Mouse (Mus musculus) megakaryocyte, embryonic 14.5 days (primary cell): ENCODE measurements around the gene A630001G21Rik. TPM values are rescaled to one million over a fixed set of nuclear protein-coding genes. Genes with fewer than 3 reads are reported as not detected.

Experiments
- H3K27me3 ChIP-seq: replicated peaks from 2 replicates; pipeline ENCODE3; 2012; ENCODE audit warnings: inconsistent platforms
- H3K36me3 ChIP-seq: replicated peaks from 2 replicates; pipeline ENCODE3; 2012; ENCODE audit warnings: low read length, inconsistent platforms, mixed read lengths
- H3K4me1 ChIP-seq: 2 replicates; pipeline ENCODE4 v1.6.1; 2012; ENCODE audit warnings: inconsistent platforms
- H3K4me3 ChIP-seq: replicated peaks from 2 replicates; pipeline ENCODE3; 2012; ENCODE audit warnings: moderate library complexity, mild to moderate bottlenecking, inconsistent platforms
- H3K9me3 ChIP-seq: 2 replicates; pipeline ENCODE4 v1.6.1; 2012; ENCODE audit warnings: inconsistent platforms
- FLI1 ChIP-seq: IDR thresholded peaks from 2 replicates; pipeline ENCODE4 v1.6.1; 2012; ENCODE audit warnings: low read length, inconsistent platforms, mixed read lengths
- GATA1 ChIP-seq: IDR thresholded peaks from 3 replicates; pipeline ENCODE4 v1.6.1; 2012; ENCODE audit warnings: mixed read lengths, low read length, inconsistent platforms, borderline replicate concordance
- polyA plus RNA-seq: library from polyadenylated mRNA; stranded (reverse); fragments of >175 nt; gene quantifications from 2 replicates; pipeline ENCODE4 v1.2.3, GENCODE M21; 2012; ENCODE audit warnings: low replicate concordance; ENCODE audit not compliant: insufficient read depth

A630001G21Rik gene
- polyA plus RNA-seq, 1 experiment: 5.2 TPM

DNA sequence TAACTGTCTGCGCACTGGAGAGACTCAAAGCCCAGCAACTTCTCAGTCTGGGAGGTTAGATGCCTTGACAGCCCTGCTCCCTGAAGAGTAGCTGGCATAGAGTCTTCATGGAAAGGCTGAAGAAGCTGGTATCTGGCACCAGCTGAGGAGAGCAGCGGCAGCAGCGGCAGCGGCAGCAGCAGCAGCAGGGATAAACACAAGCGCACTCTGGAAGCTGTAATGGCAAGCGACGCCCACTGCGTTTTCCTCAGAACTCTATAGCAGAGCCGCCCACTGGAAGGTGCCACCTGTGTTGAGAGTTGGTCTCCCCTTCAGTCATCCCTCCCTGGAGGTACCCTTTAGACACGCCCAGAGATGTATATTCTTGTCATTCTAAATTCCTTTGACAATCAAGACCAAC, 2.3 kb downstream of the A630001G21Rik start:
- Histone ChIP-seq H3K4me3 (peak overlapping the region; percentile 68), H3K9me3 (no peaks in the 10 kb centered on the region), H3K36me3 (no peaks in the 10 kb centered on the region), H3K27me3 (peaks cover 2% of the 10 kb centered on the region), H3K4me1 (peaks cover 31% of the 10 kb centered on the region)
- TF ChIP-seq GATA1 (no peak), FLI1 (no peak)

DNA sequence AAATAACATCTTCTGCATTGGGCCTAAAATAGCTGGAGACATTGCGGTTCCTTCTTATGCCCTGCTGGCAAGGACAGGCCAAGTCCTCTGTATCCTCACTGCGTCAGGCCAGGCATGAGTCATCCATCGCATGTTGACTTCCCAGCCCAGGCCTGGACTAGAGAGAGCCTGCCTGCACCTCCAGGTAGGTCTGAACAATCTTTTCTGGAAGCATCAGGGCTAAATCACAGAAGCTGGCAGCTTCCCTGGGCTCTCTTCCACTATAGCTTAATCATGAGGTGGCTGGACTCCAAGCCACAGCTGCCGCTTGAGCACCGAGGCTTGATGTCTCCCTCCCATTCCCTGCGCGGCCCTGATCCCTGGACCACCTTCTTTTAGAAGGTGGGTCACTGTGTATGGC, 3.3 kb downstream of the A630001G21Rik start:
- TF ChIP-seq GATA1 (no peak), FLI1 (no peak)
- Histone ChIP-seq H3K36me3 (no peaks in the 10 kb centered on the region), H3K27me3 (peaks cover 2% of the 10 kb centered on the region), H3K4me3 (no peak overlapping the region), H3K9me3 (no peaks in the 10 kb centered on the region), H3K4me1 (peaks cover 33% of the 10 kb centered on the region)

DNA sequence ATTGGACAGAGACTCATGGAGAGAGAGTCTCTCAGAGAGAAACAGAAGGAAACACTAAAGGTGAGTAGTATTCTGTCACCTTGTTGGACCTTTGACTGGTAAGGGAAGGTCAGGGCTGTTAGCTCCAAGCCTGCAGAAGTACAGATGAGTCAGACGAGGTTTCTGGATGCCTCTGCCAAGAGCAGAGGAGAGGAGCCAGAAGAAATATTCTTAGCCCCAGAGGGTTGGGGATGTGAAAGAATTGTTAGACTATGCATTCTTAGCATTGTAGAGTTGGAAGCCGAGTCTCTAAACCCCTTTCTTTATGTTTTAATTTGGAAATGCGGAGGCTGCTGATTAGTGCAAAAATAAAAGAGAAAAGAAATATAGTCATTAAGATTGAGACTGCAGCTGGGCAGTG, 6.5 kb downstream of the A630001G21Rik start:
- peaks cover 15% of the 10 kb centered on the region for H3K4me1 ChIP-seq
- TF ChIP-seq GATA1: no peak
- no peak for TF ChIP-seq FLI1
- no peaks in the 10 kb centered on the region for H3K36me3 ChIP-seq
- H3K4me3 ChIP-seq: no peak overlapping the region
- 0 out of 2 replicates have a peak, but pooled peaks cover 3% of the 10 kb centered on the region for H3K9me3 ChIP-seq
- H3K27me3 ChIP-seq: peaks cover 5% of the 10 kb centered on the region

DNA sequence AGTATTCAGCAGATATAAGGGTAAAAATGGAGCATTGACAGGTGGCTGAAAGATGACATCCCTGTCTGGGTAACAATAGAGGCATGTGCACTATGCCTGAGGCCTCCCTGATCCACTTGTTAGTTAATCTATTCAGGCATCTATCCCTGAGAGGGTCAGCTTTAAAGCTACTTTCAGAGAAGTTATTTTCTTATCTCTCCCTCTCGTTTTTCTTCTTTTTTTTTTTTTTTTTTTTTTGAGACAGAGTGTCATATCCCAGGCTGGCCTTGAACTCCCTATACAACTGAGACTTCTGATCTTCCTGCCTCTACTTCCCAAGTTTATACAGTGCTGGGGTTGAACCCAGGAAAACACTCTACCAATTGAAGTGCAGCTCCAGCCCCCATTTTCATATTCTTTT, 10.7 kb downstream of the A630001G21Rik start:
- Histone ChIP-seq H3K27me3 (peaks cover 16% of the 10 kb centered on the region), H3K36me3 (no peaks in the 10 kb centered on the region), H3K9me3 (0 out of 2 replicates have a peak, but pooled peaks cover 3% of the 10 kb centered on the region), H3K4me1 (peaks cover 21% of the 10 kb centered on the region), H3K4me3 (no peak overlapping the region)
- TF ChIP-seq FLI1 (no peak), GATA1 (no peak)

DNA sequence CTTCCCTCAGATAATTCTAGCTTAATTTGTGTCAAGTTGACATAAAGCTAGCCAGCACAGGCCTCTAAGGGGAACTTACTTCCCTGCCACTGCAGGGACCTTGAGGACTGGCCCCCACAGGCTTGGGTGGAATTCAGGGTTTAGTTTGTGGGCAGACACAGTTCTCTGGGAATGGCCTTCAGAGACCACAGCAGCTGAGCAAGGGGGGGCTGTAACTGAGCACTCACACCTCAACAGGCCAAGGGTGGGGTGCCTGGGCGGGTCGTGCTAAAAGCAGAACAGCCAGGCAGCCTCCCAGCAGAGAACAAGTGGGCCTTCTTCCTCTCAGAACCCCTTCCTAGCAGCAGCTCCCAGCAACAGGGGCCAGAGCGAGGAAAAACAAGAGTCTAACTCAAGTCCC, 12.3 kb downstream of the A630001G21Rik start:
- Histone ChIP-seq H3K36me3 (no peaks in the 10 kb centered on the region), H3K27me3 (peaks cover 19% of the 10 kb centered on the region), H3K4me1 (peaks cover 25% of the 10 kb centered on the region), H3K9me3 (0 out of 2 replicates have a peak, but pooled peaks cover 3% of the 10 kb centered on the region), H3K4me3 (no peak overlapping the region)
- TF ChIP-seq GATA1: no peak
- TF ChIP-seq FLI1: no peak

DNA sequence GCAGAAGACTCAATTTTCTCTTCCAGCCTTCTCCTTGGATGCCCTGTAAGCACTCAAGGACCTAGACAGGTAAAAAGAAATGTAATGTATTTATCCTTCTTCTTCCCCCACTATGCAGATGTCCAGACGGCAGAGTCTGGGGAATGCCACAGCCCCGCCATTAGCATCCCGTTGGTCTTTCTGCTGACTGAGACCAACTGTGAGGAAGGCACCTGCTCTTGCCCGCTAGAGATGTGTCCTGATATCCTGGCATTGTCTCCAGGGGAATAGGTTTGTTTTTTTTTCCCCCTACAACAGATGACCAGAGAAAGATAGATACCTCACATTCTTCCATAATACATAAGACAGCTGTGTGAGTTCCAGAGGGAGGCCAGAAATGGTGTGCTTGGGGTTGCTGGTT, 14.2 kb downstream of the A630001G21Rik start:
- peaks cover 22% of the 10 kb centered on the region for H3K4me1 ChIP-seq
- 0 out of 2 replicates have a peak, but pooled peaks cover 2% of the 10 kb centered on the region for H3K9me3 ChIP-seq
- H3K36me3 ChIP-seq: no peaks in the 10 kb centered on the region
- no peak overlapping the region for H3K4me3 ChIP-seq
- no peak for TF ChIP-seq GATA1
- no peak for TF ChIP-seq FLI1
- H3K27me3 ChIP-seq: peaks cover 19% of the 10 kb centered on the region

DNA sequence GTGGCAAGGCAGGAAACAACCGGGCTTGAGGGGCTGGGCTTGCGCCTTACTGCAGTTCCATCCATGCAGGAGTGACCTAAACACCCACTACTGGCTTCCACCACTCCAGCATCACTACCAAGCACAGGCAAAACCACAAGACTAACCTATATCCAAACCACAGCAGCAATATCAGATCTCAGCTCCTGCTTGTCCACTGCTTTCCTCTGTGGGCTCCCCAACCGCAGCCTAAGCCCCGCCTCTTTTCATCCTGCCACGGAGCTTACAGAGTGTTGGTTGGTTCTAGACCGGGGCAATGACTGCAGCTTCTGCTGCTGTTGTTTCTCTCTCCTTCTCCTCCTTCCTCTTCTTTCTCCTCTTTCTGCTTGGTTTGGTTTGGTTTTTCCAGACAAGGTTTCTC, 15.1 kb downstream of the A630001G21Rik start:
- TF ChIP-seq GATA1 (no peak), FLI1 (no peak)
- Histone ChIP-seq H3K9me3 (no peaks in the 10 kb centered on the region), H3K36me3 (no peaks in the 10 kb centered on the region), H3K4me1 (peaks cover 27% of the 10 kb centered on the region), H3K27me3 (peaks cover 22% of the 10 kb centered on the region), H3K4me3 (peak overlapping the region; percentile 65)

DNA sequence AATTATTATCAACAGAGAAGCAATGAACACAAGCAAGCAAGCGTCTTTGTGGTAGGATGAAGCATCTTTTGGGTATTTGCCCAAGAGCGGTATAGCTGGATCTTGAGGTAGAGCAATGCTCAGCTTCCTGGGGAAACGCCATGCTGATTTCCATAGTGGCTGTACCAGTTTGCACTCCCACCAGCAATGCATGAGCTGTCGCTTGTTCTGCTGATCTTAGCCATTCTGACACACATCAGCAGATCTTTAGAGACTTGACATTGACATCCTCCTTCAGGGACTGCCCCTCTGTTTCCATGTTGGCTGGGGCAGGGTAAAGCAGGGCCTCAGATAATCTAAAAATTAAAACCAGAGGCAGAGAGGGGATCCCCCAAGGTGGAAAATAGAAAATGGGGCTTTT, 16.8 kb downstream of the A630001G21Rik start:
- Histone ChIP-seq H3K4me1 (peaks cover 39% of the 10 kb centered on the region), H3K4me3 (no peak overlapping the region), H3K36me3 (no peaks in the 10 kb centered on the region), H3K27me3 (peaks cover 22% of the 10 kb centered on the region), H3K9me3 (no peaks in the 10 kb centered on the region)
- TF ChIP-seq GATA1 (no peak), FLI1 (no peak)

DNA sequence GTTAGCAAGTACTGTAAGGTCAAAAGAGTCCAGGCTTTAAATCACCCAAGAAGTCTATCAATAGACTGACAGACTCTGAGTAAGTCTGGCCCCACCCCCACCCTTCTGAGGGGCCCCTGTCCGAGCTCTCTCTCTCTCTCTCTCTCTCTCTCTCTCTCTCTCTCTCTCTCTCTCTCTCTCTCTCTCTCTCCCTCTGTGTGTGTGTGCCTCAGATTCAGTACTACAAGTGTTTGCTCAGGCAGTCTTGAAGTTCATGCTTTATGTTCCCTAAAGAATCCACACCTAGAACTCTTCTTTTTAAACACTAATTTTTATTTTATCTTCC, 19.5 kb downstream of the A630001G21Rik start:
- no peak for TF ChIP-seq GATA1
- no peak for TF ChIP-seq FLI1
- H3K36me3 ChIP-seq: no peaks in the 10 kb centered on the region
- H3K4me1 ChIP-seq: peaks cover 29% of the 10 kb centered on the region
- H3K4me3 ChIP-seq: no peak overlapping the region
- H3K27me3 ChIP-seq: peaks cover 18% of the 10 kb centered on the region
- H3K9me3 ChIP-seq: no peaks in the 10 kb centered on the region

DNA sequence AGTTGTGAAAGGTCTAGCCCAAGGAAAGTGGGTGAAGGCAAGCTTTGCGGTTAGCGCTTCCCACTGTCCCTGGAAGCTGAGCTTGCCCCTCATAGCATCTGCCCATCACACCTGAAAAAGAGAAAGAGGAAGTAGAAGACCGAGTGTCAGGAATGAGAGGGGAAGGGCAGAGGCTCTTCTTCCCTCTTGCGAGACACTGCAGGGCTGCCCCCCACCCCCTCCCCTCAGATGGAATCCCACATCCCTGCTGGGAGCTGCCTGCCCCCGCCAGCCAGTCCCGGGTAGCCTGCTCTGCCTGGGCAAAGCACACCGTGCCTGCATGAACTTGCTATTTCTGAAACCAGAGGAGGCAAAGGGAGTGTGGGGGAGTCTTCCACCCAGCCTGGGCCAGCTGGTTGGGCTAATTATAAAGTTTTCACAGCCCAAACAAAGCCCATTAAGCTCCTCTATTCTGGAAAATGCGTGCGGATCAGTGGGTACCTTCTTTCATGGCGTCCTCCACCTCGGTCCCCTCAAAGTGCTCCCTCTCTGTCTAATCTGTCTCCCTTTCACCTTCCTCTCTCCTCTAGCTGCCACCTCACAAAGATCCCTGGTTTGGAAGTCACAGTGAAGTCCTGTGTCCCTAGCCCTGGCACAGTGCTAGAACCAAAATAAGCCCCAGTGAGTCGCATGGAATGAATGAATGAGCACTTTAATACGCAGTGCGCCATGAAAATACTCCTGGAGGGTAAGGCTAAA, 20.0 kb downstream of the A630001G21Rik start:
- H3K36me3 ChIP-seq: no peaks in the 10 kb centered on the region
- TF ChIP-seq FLI1 (no peak), GATA1 (no peak)
- no peaks in the 10 kb centered on the region for H3K9me3 ChIP-seq
- peaks cover 18% of the 10 kb centered on the region for H3K27me3 ChIP-seq
- H3K4me1 ChIP-seq: peaks cover 26% of the 10 kb centered on the region
- H3K4me3 ChIP-seq: peak overlapping the region; percentile 71
